Mouse (Mus musculus): ENCODE results near the gene Tmem95.
A peak's percentile ranks its signal among the peaks of the same experiment; 100 is the strongest.

Gene Tmem95

DNA sequence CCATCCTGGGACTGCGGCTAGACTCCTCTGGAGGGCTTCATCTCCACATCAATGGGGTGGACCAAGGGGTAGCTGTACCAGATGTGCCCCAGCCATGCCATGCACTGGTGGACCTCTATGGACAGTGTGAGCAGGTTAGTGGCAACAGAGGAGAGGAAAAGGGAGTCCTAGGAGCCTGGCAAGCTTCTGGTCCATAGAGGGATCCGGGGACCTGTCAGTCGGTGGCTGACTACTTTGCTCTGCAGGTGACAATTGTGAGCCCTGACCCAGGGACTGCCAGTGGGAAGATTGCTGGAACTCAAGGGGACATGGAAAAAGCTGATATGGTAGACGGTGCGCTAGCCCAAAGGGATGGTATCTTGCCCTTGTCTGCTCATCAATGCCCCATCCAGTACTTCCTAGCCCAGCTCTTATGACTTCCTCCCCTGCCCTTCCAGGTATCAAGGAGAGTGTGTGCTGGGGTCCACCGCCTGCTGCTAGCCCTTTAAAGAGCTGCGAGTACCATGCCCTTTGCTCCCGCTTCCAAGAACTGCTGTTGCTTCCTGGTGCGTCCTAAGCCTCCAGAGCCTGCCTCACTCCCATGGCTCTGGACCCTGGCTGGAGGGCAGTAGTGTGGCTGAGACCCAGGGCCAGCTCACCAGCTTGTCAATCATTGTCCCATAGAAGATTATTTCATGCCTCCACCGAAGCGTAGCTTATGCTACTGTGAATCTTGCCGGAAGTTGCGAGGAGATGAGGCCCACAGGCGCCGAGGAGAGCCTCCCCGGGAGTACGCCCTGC, 33.2 kb upstream of the Tmem95 start:
- DNase-seq (ENCODE audit: low read depth, low spot score): no peak

DNA sequence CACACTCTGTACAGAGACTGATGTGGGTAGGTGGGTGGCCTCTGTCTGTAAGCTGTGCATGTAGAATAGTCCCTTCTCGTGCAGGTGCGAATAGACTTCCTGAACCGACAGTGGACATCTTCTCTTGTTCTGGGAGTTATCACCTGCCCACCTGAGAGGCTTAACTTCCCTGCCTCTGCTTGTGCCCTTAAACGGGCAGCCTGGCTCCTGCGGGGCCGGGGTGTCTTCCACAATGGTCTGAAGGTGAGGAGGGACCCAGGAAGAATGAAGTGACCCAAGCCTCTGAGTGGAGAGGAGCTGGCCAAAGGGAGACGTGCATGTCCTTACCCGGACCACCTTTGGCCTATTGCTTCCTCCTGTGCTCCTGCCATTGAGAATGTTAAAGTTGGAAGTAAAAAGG, 32.4 kb upstream of the Tmem95 start:
- DNase-seq (ENCODE audit: low read depth, low spot score): no peak

DNA sequence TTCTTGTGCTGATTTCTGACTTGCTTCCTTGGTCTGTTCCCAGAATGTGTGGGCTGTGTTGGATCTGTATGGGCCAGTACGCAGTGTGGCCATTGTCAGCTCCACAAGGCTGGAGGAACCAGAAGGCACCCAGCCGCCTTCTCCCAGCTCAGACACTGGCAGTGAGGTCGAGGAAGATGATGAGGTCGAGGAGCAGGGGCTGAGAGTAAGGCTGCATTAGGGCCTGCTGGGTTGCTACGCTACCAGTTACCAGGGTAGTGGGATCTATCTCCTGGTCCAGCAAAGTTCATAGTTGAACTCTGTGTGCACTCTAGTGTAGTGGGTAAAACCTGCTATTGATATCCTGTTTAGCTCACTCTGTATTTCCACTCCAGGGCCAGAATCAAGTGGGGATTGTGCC, 31.4 kb upstream of the Tmem95 start:
- DNase-seq (ENCODE audit: low read depth, low spot score): no peak

DNA sequence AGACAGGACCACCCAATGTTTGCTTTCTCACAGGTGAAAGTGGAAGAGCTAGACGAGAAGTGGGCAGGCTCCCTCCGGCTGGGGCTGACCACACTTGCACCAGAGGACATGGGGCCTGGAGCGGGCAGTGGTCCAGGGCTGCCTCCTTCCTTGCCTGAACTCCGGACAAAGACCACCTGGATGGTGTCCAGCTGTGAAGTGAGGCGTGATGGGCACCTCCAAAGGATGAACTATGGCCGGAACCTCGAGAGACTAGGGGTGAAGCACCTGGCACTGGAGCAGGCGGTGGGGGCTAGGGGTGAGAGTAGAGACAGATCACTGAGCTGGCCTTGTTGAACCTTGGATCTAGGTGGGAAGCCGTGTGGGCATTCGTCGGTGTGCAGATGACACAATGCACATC, 30.8 kb upstream of the Tmem95 start:
- DNase-seq (ENCODE audit: low read depth, low spot score): no peak

DNA sequence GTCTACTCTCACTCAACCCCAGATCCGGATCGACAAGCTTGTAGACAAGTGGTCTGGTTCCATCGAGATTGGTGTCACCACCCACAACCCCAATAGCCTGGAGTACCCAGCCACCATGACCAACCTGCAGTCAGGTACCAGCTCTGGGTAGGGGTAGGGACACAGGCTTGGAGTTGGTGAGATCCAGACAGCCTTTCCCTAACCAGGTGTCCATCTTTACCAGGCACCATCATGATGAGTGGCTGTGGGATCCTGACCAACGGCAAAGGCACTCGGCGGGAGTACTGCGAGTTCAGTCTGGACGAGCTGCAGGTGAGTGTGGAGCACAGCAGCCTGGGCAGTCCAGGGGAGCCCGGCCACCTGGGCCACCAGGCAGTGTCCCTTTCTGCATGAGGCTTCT, 26.5 kb upstream of the Tmem95 start:
- DNase-seq (ENCODE audit: low read depth, low spot score): no peak

DNA sequence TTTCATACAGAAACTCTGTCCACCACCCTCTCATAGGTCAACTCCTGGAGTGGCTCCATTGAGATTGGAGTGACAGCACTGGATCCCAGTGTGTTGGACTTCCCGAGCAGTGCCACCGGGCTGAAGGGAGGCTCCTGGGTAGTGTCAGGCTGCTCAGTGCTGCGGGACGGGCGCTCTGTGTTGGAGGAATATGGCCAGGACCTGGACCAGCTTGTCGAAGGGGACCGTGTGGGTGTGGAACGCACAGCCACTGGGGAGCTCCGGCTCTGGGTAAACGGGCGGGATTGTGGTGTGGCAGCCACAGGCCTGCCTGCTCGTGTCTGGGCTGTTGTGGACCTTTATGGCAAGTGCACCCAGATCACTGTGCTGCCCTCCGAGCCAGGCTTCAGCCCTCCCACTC, 25.2 kb upstream of the Tmem95 start:
- no peak for DNase-seq (ENCODE audit: low read depth, low spot score)

- DNase-seq (ENCODE audit: low read depth, low spot score): no peak
These were observed 24.2 kb upstream of the Tmem95 start for GRCm38 (mm10) chr11:69901993-69902392.

GRCm38 (mm10) chr11:69901406-69901846, 23.6 kb upstream of the Tmem95 start:
- DNase-seq (ENCODE audit: low read depth, low spot score): peak; percentile 100

DNA sequence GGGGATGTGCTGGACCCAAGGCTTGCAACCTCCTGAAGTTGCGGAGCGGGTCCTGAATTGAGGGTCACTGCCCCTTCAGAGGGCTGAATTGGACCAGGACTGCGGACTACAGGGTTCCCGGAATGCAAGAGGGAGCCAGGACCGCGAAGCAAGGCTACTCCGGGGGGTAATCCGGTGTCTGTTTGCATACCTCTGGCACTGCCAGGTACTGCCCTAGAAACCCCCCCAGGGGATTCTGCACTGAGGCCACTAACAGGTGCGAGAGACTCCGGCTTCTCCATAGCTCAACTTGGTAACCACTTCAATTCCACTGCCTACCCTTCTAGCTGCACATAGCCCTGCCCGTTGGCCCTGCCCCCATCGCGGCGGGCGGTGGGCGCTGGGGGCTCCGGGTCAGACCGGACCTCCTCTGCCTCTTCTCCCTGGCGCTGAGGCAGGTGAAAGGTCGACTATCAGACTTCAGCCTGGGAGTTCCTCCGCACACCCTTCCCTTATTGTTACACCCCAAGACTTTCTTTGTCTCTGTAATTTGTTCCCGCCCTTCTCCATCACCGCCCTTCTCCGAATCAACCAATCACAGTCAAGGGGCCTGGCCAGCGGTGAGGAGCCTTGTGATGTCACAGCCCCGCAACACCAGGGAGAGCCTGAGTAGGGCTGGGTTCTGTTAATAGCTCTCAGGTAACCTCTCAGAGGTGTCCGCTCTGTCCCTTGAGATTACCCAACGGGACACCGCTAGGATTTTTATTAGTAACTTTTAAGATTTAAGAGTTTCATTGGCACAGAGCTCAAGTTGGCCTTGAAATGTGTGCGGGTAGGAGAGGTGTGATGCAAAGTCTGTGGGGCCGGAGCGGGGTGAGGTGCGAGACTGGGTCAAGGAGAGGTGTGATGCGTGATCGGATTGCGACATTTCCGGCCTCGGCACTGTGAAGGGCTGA, 22.9 kb upstream of the Tmem95 start, which contains the start of the genes 2810408A11Rik and Neurl4:
Gene 2810408A11Rik, minus strand, starts transcription at position 517 of the 935 bp plus-strand sequence.
Gene Neurl4, plus strand, starts transcription at position 602 of the 935 bp plus-strand sequence.
- DNase-seq (ENCODE audit: low read depth, low spot score): peak; percentile 99

GRCm38 (mm10) chr11:69899870-69900269, 22.1 kb upstream of the Tmem95 start:
- no peak for DNase-seq (ENCODE audit: low read depth, low spot score)

DNA sequence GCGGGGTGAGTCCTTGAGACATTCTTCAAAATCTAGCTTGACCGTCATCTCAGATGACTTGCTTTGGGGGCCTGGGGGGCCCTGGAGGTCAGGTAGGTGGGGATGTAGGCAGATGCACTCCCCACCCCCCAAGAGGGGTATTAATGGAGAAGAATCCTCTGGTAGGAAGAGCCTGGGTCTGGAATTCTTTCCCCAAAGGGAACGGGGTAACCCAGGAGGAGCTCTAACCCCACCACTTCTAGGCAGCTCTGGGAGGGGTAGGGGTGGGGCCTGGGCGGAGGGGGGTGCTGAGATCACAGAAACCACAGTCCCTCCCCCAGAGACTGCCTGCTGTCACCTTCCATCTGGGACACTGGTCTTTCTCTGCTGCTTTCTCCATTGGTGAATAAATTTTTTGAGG, 17.5 kb upstream of the Tmem95 start, which contains the start of gene Acap1:
Gene Acap1, minus strand, starts transcription at position 249 of the 400 bp plus-strand sequence.
- no peak for DNase-seq (ENCODE audit: low read depth, low spot score)

DNA sequence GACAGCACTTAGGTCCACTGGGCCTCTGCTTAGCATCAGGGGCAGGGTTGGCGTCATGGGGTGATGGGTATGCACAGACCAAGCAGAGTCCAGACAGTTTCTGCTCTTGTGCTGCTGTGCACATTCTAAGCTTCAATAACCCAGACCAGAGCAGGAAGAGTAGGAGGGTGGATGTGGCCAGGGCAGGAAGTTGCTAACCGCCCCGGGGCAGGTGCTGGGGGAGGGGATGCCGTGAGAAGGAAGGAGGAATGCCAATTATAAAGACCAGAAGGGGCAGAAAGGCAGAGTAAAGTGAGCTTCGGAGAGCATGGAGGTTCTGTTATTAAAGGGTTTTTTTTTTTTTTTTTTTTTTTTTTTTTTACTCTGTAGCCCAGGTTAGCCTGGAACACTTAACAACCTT, 16.9 kb upstream of the Tmem95 start:
- DNase-seq (ENCODE audit: low read depth, low spot score): peak; percentile 62

- no peak for DNase-seq (ENCODE audit: low read depth, low spot score)
These were observed 13.7 kb upstream of the Tmem95 start for GRCm38 (mm10) chr11:69891482-69891881.

DNA sequence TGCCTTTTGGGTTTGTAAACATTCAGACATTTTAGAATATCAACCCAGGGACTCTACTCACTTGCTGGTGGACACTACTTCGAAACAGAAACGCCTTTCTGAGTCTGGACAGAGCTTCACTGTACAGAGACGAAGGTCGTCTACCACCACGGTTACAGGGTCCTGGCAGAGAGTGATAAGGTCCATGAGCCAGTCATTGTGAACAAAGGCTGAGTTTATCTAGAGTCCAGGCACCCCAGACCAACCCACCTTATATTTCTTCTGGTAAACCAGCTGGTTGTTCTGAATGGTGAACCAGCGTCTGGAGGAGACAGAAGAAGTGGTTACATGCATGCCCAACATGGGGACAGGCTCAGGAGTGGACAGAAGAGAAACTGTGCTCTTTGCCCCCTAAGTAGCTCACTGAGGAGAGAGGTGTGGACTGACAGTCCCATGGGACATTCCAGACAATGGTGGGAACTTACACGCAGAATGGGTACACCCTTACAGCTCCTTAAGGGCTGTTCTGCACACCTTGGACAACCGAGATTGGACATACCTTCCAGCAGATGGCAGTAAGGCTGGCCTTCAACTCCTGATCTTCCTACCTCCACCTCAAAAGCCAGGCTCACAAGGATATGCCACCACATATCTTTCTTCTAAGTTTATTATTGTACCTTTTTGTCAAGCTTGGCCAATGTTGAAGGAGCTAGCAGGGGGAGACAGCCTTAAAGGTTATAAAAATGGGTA, 9.3 kb upstream of the Tmem95 start:
- DNase-seq (ENCODE audit: low read depth, low spot score): peak; percentile 84

GRCm38 (mm10) chr11:69884663-69885062, 6.8 kb upstream of the Tmem95 start:
- DNase-seq (ENCODE audit: low read depth, low spot score): no peak

DNA sequence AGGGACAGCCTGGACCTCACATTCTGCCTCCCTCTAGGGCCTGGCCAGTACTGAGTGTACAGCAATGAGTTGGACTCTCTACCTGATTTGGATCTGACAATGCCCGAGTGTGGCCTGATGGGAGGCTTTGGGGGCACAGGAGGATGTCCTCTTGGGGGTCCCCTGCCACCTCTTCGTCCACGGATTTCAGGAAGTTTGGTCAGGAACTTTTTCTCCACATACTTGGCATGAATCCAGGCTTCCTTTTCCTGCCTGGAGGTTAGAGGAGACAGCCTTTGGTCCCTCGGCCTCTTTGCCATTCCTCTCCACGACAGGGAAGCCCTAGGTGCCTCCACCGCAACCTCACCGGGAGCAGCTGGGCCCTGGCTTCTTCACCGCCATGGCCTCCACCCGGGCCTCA, 6.4 kb upstream of the Tmem95 start:
- DNase-seq (ENCODE audit: low read depth, low spot score): no peak

DNA sequence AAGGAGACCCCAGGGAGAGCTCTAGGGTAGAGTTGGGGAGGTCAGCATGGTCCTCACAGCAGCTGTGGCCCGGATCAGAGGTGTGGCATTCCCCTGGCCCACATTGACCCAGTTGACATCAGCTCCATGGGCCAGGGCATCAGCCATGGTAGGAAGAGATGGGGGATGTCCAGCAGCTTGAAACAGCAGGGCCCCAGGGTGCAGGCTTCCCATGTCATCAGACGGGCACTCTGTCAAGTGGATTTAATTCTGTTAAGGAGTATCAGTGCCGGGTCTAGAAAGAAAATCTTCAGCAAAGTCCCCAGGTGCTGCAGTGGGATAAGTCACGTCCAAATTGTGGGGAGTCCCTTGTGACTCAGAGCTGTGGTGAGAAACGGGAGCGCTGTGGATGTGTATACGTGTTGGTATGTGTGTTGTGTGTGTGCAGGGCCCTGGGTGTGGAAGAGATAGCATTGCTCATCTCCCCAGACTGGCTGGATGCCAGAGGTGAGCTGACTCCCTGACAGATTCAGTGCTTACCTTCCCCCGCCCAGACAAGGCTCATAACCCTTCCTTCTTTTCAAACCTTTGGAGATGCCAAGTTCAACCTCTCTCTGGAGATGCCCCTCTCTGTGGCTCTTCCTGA, 5.8 kb upstream of the Tmem95 start:
- no peak for DNase-seq (ENCODE audit: low read depth, low spot score)

- DNase-seq (ENCODE audit: low read depth, low spot score): peak; percentile 80
These were observed 5.2 kb upstream of the Tmem95 start for GRCm38 (mm10) chr11:69883066-69883465.

- DNase-seq (ENCODE audit: low read depth, low spot score): no peak
These were observed 4.2 kb upstream of the Tmem95 start for GRCm38 (mm10) chr11:69881787-69882670.

All from ES-CJ7 (cell line).